Mouse (Mus musculus) adrenal gland, adult 2 months (tissue): Measurements from ENCODE around the gene Det1. TPM values are rescaled to one million over a fixed set of nuclear protein-coding genes. Genes with fewer than 3 reads are reported as not detected.
A peak's percentile ranks its signal among the peaks of the same experiment; 100 is the strongest.

Experiments
- DNase-seq: peaks from one replicate; pipeline ENCODE4 v3.0.0; 2021
- polyA plus RNA-seq: library from polyadenylated mRNA; depleted of rRNA; stranded (reverse); fragments of >200 nt; gene quantifications from 2 replicates; pipeline ENCODE4 v1.2.3, GENCODE M21; 2012
- total RNA-seq, 2 experiments: library from RNA; stranded (reverse); gene quantifications; 2 replicates each; pipeline ENCODE4 v1.2.3; 2021

Gene Det1
- total and polyA plus RNA-seq, 3 experiments, result 13.0 to 14.4 (median 13.3) TPM

- no peak for DNase-seq
These were observed 7.0 kb upstream of the Det1 start for GRCm38 (mm10) chr7:78854051-78854450.

- DNase-seq, result no peak
These were observed 872 bp downstream of the Det1 start for GRCm38 (mm10) chr7:78846066-78846716.

DNA sequence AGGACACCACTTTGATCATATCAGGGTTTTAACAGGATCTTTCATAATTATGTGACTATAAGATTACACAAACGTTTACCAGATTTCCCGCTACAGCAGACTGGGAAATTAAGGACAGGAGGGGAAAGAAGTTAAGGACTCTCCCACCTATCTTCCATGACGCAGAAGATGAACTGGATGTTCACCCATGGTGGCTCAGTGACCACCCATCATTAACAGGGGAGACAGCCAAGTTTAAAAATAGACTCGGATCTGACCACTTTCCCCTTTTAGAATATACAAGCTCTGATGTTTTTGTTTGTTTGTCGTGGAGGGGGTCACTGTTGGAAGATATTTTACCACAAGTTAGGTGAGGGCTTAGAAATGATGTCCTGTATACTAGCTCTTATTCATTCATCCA lies 5.5 kb downstream of the Det1 start:
- DNase-seq, result no peak

DNA sequence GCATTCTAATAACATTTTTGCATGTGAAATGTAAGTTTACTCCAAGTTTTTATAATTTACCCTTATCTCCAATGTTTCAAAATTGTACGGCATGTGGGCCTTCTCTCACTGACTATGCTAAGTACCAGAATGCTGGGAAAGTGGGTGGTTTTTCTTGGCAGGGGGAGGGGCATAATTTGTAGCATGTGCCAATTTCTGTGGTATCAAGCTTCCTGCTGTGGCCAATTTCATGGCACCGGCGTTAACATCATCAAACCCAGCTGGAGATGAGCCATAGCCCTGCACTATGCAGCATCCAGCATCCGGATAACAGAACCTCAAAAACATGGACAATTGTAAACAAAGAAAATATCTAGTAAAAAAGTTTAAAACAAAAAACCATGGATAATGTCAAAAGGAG lies 9.8 kb downstream of the Det1 start:
- no peak for DNase-seq

DNA sequence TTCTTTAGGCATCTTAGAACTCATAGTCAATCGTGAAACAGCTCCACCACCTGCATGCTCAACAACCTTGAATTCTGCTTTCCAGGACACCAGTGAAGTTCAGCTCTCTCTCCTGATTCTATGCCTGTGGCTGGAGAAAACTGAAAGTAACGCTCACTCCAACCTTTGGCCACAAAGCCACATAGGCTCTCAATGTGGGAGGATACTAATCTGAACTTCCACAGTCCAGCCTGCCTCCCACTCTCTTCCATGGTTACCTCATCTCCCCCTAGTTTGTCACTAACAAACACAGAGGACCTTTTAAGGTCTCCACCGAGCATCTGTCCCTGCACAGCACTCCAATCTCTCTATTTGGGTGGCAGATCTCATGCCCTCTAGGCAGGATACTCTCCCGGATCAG lies 11.4 kb downstream of the Det1 start:
- no peak for DNase-seq

DNA sequence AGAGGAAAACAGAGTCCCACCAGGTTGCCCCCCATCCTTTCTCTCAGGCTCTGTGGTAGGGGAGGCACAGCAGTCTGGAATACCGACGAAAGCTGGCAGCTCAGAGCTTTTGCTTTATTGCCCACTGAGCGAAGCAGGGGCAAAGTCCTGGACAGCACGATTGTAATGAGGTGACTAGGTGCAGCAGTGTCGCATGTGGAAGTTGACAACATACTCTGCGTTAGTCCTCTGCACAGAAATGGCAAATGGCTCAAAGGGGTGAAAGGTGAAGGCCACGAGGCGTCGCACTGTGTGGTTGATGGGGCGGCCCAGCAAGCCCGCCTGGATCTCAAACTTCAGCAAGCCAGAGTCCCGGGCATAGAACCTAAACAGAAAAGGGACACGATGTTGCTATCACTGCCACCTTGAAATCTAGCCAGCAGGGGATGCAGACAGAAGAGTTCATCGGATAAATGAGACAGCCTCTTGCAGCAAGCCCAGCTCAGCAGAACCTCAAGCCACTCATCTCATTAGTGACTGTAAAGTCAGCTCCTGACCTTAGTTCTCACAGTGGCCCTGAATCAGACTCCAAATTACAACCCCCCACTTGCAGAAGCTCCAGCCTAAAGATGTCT lies 19.2 kb downstream of the Det1 start:
- peak; percentile 55 for DNase-seq

- DNase-seq, result no peak
These were observed 20.2 kb downstream of the Det1 start for GRCm38 (mm10) chr7:78826682-78827385.

GRCm38 (mm10) chr7:78818336-78818735 lies 28.7 kb downstream of the Det1 start:
- no peak for DNase-seq

DNA sequence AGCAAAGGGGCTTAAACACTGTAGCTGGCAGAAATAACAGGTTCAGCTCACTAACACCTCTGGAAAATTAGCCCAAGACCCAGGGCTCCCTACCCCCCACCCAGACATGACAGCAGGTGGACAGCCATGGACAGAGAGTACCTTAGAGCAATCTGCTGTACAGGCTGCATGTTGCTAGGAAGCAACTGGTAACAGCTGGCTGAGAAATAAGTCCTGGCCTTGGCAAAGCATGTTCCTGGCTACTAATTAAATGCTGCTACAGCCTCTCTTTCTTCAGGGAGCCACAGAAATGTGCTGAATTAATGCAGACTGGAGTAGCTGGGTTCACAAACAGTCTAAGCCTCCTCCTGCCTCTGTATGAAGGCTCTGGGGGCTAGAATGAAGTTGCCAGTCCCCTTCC lies 32.3 kb downstream of the Det1 start:
- DNase-seq, result no peak

- peak; percentile 41 for DNase-seq
These were observed 33.3 kb downstream of the Det1 start for GRCm38 (mm10) chr7:78813791-78814190.

DNA sequence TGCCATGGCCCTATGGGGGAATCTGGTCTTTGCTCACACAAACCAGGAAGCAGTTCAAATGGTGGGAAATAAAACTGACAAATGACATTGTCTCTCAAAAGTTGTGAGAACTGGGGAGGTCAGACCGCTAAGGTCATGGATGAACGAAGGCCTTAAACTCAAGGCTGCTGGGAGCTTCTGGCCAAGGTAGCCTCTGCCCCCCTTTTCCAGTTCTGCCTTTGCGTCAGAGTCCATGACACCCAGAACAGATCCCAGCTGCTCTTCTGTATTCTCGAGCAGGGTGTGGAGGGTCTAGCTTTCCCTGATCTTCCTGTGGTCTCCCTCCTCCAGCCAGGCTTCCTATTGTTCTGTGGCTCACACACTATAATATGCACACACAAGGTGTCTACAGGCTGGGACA lies 39.9 kb downstream of the Det1 start:
- DNase-seq, result no peak

DNA sequence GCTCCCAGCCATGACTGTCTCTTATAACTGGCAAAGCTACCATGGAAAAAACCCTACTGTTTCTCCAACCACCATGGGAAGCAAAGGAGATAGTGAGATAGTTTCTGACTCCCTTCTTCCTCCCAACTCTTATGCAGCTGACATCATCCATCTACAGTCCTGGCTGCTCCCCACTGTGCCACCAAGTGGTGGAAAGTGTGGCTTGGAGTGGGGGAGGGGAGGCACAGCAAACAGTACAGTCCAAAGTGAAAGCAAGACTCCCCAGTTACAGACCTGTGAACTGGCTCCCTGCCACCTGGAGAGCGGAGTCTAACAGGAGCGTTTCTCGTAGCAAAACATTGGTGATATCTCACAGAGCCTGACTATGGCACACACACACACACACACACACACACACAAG lies 43.2 kb downstream of the Det1 start:
- no peak for DNase-seq

- DNase-seq, result no peak
These were observed 47.1 kb downstream of the Det1 start for GRCm38 (mm10) chr7:78799730-78800496.

- DNase-seq, result no peak
These were observed 49.1 kb downstream of the Det1 start for GRCm38 (mm10) chr7:78797843-78798455.

GRCm38 (mm10) chr7:78796624-78797023 lies 50.4 kb downstream of the Det1 start:
- DNase-seq, result no peak

GRCm38 (mm10) chr7:78794571-78795092 lies 52.4 kb downstream of the Det1 start:
- peak; percentile 48 for DNase-seq

DNA sequence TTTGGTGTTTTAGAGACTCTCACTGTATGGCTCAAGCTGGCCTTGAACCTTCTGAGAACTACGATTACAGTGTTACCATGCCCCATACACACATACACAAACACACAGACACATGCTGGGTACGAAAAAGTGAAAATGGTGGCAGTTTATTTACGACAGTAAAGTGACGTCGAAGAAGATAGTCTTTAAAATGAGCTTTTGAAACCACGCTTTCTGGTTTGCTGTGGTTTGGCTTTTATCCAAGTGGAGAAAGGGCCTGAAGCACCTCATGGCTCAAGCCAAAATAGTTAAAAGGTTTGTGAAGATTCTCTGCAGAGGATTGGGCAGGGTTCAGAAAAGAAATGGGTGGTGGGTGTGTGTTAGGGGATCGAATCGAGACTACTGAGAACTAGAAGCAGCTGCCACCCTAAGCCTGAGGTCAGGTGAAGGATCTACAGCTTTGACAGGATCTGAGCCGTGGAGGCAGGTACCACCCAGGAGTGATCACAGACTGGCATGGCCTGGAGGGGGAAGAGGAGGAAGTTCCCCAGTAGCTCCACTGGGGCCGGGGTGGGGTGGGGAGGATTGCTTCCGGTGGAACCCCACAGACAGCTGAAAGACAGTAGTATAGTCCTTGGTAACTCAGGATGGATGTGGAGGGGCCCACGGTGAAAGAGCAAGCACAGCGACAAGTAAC lies 53.0 kb downstream of the Det1 start:
- no peak for DNase-seq

GRCm38 (mm10) chr7:78791359-78792222 lies 55.5 kb downstream of the Det1 start:
- peak; percentile 67 for DNase-seq

GRCm38 (mm10) chr7:78787793-78788380 lies 59.2 kb downstream of the Det1 start:
- DNase-seq, result peak; percentile 71

DNA sequence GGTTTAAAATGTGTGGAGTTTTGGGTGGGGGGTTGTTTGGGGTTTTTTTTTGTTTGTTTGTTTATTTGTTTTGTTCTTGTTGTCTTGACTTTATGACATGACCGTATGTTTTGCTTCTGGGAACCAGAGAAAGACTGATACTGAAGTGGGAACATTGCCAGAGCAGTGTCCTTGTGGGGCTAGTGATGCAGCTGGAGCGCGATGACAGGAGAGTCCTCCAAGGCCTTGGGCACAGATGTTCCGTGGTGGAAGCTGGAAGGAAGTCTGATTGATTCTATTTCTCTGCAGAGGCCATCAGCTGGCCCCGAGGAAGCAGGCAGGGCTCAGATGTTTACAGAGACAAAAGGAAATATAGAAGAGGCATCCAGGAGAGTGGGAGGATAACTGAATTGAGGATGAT lies 61.2 kb downstream of the Det1 start:
- DNase-seq, result peak; percentile 86
